Mouse (Mus musculus) heart, adult 9 months (tissue): ENCODE measurements at regions not wholly inside any gene's neighbourhood (a gene's known extent, or its start where the extent isn't known, plus 50 kb on each side); places are given as distances from the start of the nearest gene placed in this dataset.

Experiments
- DNase-seq, 2 experiments: peaks; one replicate each; pipeline ENCODE4 v3.0.0; 2022; ENCODE audit warnings: low spot score in 2 of 2

DNA sequence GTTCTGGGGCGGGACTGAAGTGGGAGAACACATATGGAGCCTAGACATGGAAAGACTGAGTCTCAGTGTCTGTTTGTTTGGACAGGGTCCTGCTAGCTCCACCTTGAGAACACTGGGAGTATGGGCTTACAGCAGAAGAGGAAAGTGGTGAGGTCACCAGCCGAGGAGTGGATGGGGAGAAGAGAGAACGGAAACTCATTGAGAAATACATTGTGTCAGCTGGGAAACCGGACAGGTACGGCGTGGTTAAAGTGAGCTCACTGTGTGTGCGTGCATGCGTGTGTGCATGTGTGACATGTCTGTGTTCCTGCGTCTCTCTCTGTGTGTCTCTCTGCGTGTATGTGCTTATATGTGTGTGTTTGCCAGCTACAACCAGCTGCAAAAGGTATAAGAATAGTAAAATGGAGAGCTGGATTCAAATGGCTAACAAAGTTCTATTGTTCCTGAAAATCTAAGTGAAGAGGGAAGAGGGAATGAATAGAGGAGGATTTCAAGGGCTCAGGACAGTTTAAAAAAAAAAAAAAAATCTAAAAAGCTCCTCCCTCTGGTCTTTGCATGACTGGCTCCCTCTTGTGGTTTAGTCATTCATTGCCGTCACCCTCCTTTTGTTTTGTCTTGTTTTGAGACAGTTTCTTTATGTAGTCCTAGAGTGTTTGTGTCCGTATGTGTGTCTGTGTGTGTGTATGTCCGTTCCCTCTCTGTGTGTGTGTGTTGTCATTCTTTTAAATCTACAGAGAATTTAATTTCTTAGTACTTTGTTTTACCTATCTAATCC lies 52.0 kb upstream of the Ak4 start:
- peak in 1 of 2 experiments; percentile 64 for DNase-seq

DNA sequence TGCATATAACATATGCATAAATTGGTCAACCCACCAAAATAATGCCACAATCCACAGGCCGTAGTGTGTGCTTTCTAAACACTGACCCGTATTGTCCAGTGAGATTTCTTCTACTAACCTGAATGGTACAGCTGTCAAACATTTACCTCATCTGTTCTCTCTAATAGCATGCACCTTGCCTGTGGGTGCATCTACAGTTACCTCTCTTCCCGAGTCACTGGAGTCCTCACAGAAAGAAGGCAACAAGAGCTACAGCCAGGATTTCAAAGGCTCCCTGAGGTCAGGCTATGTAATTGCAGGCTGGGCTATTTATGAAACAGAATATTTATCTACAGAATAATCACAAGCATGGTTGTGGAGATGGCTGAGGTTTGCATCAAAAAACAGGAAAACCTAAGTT lies 53.8 kb upstream of the Ak4 start:
- DNase-seq: no peak

DNA sequence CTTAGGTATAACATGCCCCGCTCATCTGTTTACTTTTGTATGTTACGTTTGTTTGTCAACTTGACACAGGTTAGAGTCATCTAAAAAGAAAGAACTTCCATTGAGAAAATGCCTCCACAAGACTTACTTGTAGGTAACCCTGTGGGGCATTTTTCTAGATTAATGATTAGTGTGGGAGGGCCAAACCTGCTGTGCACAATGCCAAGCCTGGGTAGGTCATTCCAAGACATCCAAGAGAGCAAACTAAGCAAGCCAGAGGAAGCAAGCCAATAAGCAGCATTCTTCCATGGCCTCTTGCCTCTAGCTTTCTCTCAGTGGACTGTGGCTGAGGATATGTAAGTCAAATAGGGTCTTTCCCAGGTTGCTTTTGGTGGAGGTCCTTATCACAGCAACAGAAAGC lies 54.4 kb upstream of the Ak4 start:
- no peak for DNase-seq

DNA sequence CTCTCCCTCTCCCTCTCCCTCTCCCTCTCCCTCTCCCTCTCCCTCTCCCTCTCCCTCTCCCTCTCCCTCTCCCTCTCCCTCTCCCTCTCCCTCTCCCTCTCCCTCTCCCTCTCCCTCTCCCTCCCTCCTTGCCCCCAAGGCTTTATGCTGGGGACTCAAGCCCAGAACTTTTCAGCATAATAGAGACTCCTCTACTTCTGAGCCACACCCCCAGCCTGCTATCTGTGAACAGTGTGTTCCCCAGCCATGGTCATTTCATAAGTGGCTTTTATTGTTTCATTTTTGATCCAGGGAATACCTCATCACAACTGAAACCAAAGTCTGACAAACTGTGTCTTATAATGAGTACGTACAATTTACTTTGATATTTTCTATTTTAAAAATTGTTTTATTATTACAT lies 55.8 kb upstream of the Ak4 start:
- peak in 1 of 2 experiments; percentile 41 for DNase-seq

GRCm38 (mm10) chr4:101361779-101362178 lies 57.3 kb upstream of the Ak4 start:
- DNase-seq: no peak

GRCm38 (mm10) chr4:101360296-101360695 lies 58.8 kb upstream of the Ak4 start:
- no peak for DNase-seq

DNA sequence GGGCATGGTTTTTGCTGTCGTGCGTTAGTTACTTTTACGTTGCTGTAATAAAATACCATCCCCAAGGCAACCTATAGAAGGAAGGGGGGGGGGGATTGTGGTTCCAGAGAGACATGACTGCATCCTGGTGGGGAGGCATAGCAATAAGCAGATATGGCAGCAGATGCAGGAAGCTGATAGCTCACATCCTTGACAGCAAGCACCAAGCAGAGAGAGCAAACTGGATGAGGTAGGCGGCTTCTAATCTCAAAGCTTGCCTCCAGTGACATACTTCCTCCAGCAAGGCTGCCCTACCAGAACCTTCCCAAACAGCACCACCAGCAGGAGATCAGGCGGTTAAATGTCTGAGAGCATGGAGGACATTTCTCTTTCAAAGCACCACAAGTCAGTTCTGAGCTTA lies 60.0 kb upstream of the Ak4 start:
- no peak for DNase-seq

DNA sequence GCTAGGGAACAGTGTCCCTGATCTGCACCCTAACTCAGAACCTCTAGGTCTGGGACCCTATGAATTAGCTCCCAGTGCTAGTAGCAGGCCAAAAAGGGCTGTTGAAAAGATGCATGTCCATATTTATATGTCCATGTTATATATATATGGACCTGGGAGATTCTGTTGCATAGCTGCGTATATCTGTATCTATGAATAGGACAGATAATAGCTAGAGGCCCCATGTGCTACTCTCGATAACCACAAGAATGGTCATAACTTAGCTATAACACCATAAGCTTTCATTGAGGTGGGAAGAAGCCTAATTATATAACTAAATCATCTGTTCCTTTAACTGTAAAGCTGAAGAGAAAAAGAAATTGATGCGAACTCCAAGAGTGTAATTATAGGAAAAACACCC lies 60.6 kb upstream of the Ak4 start:
- DNase-seq: no peak

- DNase-seq: peak; percentile 27 to 40
Observed at GRCm38 (mm10) chr4:101357923-101358322, 61.2 kb upstream of the Ak4 start.

- DNase-seq: peak; percentile 78 to 80
Observed at GRCm38 (mm10) chr4:101356954-101357891, 61.9 kb upstream of the Ak4 start.

DNA sequence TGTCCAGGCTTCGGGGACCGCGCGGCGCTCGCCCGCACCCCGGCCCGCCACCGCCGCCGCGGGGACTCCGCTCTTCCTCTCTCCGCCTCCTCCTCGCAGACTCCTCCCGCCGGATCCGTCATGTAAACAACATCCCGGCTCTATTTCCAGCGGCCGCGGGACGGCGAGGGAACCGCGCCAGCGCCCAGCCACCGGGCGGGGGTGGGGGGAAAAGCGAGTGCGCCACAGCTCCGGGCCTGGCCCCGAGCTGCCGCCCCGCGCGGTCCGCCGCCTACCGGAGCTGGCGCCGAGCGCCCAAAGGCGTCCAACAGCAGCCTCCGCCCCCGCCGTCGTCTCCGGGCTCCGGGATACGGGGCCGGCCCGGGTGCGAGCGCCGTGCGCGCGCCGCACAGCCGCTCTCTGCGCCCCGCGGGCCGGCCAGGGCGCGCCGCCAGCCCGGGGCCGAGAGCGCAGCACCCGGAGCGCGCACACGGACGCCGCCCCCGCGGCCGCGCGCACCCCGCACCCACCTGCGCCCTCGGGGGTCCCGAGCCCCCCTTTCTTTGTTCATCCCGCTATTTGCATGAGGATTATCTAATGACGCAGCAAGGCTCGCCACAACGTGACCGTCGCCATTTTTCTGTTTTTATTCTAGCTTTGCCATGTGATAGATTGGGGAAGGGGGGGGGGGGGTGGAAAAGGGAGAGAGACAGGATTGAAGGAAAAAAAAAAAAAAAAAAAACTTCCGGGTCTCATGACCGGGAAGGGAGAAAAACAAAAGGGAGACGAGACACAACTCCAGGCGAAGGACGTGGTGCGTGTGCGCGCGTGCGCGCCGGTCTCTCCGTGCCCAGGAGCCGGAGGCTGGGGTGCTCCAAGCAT lies 62.8 kb upstream of the Ak4 start:
- peak; percentile 93 to 95 for DNase-seq

DNA sequence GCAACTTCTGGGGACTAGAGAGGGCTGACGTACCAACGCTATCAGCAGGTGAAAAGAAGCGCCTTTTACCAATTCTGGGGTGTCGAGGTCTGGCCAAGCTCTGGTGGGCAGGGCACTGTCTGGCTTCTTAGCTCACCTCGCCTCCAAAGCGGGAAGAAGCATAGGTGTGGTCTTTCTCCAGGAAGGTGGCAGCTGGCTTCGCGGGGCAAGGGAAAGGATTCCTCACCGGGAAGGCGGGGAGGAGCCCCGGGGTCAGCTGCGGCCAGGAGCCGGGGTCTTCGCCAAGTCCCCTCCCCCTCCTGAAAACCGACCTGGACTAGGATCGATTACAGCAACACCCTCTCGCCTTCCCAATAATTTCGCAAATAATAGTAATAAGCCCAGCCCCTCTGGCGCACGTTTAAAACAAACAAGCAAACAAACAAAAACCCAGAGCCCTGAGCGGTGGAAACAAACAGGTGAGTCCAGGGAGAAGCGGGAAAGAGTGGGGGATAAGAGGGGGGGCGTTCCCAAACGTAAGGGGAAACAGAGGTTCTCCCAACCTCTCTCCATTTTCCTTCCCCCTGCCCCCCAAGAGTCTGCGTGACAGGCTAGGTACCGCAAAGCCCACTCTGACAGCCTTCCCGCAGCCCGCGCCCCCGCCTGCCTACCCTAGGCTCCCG lies 63.5 kb upstream of the Ak4 start:
- DNase-seq: peak; percentile 63 to 67

DNA sequence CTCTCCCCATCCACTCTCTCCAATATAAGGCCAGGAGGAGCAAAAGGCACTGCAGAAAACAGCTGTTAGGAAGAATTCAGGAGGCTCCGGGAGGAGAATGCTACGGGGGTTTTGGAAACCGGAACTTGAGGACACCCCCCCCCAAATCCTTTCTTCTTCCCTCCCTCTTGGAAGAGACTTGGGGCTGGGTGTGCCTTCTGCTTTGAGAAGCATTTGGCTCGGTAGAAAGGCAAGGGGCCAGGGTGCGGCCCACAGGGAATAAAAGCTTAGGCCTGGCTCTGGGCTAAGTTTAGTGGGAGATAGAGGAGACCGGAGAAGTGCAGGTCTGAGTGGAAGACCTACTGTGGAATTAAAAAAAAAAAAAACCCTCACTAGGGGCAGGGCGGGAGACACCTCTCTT lies 64.1 kb upstream of the Ak4 start:
- peak; percentile 73 to 89 for DNase-seq

- peak; percentile 42 to 57 for DNase-seq
Observed at GRCm38 (mm10) chr4:101354086-101354855, 64.8 kb upstream of the Ak4 start.

DNA sequence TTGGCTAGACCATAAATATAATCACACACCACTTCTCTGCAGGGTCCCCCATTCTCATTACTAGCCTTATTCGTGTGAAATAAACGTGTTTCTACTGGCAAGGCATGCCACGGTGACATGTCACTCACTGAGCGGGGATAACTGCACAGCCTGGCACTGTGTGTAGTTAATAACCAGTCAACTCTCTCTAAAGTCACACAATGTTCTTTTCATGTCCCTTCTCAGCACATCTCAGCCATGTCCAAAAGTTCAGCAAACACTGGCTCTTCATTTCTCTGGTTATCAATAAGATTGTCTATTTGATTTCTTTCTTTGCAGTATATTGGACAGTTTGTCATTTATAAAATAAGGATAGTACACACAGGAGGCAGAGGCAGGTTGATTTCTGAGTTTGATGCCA lies 66.9 kb upstream of the Ak4 start:
- no peak for DNase-seq

DNA sequence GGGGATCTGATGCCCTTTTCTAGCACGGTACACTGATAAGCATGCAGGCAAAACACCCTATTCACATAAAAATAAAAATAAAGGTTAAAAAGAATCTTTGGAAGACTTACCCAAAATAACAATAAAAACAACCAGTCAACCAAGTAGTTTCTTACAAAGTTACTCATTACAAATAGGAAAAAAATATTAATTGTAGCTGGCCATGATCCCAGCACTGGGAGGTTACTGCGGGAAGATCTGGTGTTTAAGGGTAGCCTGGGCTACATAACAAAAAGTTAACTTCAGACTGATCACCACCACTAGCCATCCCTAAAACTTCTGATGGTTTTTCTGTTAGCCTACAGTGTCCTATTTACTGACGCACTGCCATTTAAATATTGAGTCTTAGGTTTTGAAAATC lies 67.4 kb upstream of the Ak4 start:
- no peak for DNase-seq

DNA sequence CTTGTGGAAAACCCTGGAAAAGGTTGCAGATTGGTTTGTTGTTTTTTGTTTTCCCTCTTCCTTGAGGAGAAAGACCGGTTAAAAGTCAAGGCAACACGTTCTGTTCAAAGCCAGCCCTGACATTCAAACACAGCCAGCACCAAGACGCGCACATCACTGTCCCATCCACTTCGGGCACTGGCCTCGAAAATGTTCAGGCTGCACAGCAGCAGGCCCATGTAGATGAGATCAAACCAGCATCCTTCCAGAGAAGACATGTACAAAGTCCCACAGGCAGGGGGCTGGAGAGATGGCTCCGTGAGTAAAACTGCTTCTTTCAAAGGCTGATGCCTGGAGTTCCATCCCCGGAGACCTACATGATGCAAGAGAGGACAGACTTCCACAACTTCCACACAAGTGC lies 68.4 kb upstream of the Ak4 start:
- DNase-seq: no peak

DNA sequence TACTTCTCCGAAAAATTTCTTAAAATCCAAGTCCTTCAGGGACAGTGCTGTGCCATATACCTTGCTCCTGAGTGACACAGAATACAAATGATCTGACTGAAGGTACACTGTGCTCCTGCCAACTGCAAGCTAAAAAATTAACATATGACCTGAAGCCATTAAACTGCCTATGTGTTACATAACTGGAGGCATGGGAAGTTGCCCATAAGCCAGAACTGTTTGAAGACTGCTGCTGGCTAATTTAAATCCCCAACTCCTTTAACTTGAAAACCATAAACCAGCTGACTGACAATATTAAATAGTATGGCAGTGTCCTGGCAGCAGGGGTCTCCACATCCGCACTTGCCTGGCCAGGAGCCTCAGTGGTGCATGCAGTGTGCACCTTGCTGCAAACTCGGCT lies 68.9 kb upstream of the Ak4 start:
- no peak for DNase-seq

DNA sequence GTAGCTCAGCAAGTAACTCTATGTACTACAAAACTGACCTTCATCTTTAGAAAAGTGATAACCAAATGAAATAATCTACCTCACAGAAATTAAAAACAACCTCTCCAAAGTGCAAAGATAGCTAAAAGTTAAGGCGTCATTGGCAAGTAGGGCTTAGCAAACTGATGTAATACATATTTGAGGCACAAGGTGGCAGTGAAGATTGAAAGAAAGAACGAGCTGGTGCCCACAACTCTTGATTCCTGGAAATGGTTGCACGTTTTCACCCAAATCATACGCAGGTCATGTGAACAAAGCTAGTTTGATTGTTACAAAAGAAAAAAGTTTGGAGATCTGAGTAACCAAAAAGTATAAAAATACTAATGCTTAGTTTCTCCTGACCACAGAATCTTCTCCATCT lies 69.7 kb upstream of the Ak4 start:
- DNase-seq: peak in 1 of 2 experiments; percentile 67

DNA sequence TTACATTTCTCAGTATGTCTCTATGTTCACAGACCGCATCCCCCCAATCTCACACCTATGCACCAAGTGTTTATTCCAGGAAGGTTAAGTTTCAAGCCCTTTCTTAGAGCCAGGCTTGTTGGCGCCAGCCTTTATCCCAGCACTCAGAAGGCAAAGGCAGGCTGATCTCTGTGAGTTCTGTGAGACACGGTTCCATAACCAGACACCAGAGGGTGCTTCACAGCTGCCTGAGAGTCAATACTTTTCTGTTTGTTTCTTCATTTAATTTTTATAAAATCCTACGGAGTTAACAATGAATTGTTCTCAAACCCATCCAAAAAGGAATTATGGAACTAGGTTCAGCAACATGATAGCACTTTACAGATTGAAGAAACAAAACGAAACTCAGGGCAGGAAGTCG lies 71.8 kb upstream of the Ak4 start:
- DNase-seq: no peak
